Mouse (Mus musculus) adrenal gland, adult 2 months (tissue): Measurements from ENCODE around the gene Rnf144b. TPM values are rescaled to one million over a fixed set of nuclear protein-coding genes. Genes with fewer than 3 reads are reported as not detected.

Experiments used
- DNase-seq: peaks from one replicate; pipeline ENCODE4 v3.0.0; 2021
- polyA plus RNA-seq: library from polyadenylated mRNA; depleted of rRNA; stranded (reverse); fragments of >200 nt; gene quantifications from 2 replicates; pipeline ENCODE4 v1.2.3, GENCODE M21; 2012; rRNA removed
- total RNA-seq, 2 experiments: library from RNA; stranded (reverse); gene quantifications; 2 replicates each; pipeline ENCODE4 v1.2.3; 2021

Gene Rnf144b
- total and polyA plus RNA-seq, 3 experiments = 2.2 to 5.3 (median 2.8) TPM

- DNase-seq = no peak
Observed at GRCm38 (mm10) chr13:47268227-47268626, 145.8 kb downstream of the Rnf144b start.

GRCm38 (mm10) chr13:47272928-47273327, 150.5 kb downstream of the Rnf144b start:
- no peak for DNase-seq

- no peak for DNase-seq
Observed at GRCm38 (mm10) chr13:47273487-47273886, 151.0 kb downstream of the Rnf144b start.

GRCm38 (mm10) chr13:47274139-47274538, 151.7 kb downstream of the Rnf144b start:
- DNase-seq = no peak

GRCm38 (mm10) chr13:47277000-47277823, 154.8 kb downstream of the Rnf144b start:
- no peak for DNase-seq

GRCm38 (mm10) chr13:47277824-47278290, 155.4 kb downstream of the Rnf144b start:
- DNase-seq = no peak

- no peak for DNase-seq
Observed at GRCm38 (mm10) chr13:47282221-47282620, 159.8 kb downstream of the Rnf144b start.

GRCm38 (mm10) chr13:47288449-47288848, 166.0 kb downstream of the Rnf144b start:
- peak; percentile 57 for DNase-seq

GRCm38 (mm10) chr13:47296465-47296864, 174.0 kb downstream of the Rnf144b start:
- DNase-seq = no peak

Other genes with a start within 250 kb of the Rnf144b start
- 10 to 100 TPM; 26.0 to 40.6 TPM for gene Kif13a, start 192.8 kb upstream of the Rnf144b start, total RNA-seq
- 13.6 and 13.7 TPM in 2 replicates for gene Kif13a, start 192.8 kb upstream of the Rnf144b start, polyA plus RNA-seq
- 1 to 10 TPM; 3.1 to 7.5 TPM for gene Nhlrc1, start 107.8 kb upstream of the Rnf144b start, total RNA-seq
- gene Nhlrc1, start 107.8 kb upstream of the Rnf144b start, polyA plus RNA-seq = 10.5 and 13.3 TPM in 2 replicates
- gene Kdm1b, start 79.2 kb upstream of the Rnf144b start, total RNA-seq = 10 to 100 TPM in 1 of 2 experiments, 1 to 10 TPM in 1; 9.0 to 12.0 TPM
- 4.8 and 5.0 TPM in 2 replicates for gene Kdm1b, start 79.2 kb upstream of the Rnf144b start, polyA plus RNA-seq
- gene Tpmt, start 77.9 kb upstream of the Rnf144b start, total RNA-seq = 1 to 10 TPM; 5.2 to 8.6 TPM
- gene Tpmt, start 77.9 kb upstream of the Rnf144b start, polyA plus RNA-seq = 1.2 and 1.4 TPM in 2 replicates
- 10 to 100 TPM; 54.3 to 60.7 TPM for gene Dek, start 16.5 kb upstream of the Rnf144b start, total RNA-seq
- 60.4 and 61.6 TPM in 2 replicates for gene Dek, start 16.5 kb upstream of the Rnf144b start, polyA plus RNA-seq